Mouse (Mus musculus) kidney, embryonic 14.5 days (tissue): ENCODE measurements around the gene Acaca. TPM values are rescaled to one million over a fixed set of nuclear protein-coding genes. Genes with fewer than 3 reads are reported as not detected.

ENCODE experiments used
- ATAC-seq: fragments of 200-750 bp; cut with Nextera tagmentation; 2 replicates; pipeline ENCODE4 v1.8.0; 2017; ENCODE audit warnings: moderate number of reproducible peaks, mild to moderate bottlenecking, moderate TSS enrichment, moderate library complexity; ENCODE audit not compliant: low FRiP score, low TSS enrichment
- H3K27ac ChIP-seq: fragments of 300-500 bp; sonication (generic); 2 replicates; pipeline ENCODE4 v1.5.1; 2014; ENCODE audit warnings: low read depth, mild to moderate bottlenecking, low read length, moderate library complexity, mixed read lengths
- H3K27me3 ChIP-seq: fragments of 300-500 bp; sonication (generic); 2 replicates; pipeline ENCODE4 v1.6.1; 2014; ENCODE audit warnings: mild to moderate bottlenecking, low read length; ENCODE audit not compliant: control insufficient read depth, insufficient read depth
- H3K36me3 ChIP-seq: fragments of 300-500 bp; sonication (generic); 2 replicates; pipeline ENCODE4 v1.6.1; 2014; ENCODE audit warnings: low read length, mixed read lengths; ENCODE audit not compliant: control insufficient read depth, insufficient read depth
- H3K4me1 ChIP-seq: fragments of 300-500 bp; sonication (generic); 2 replicates; pipeline ENCODE4 v1.6.1; 2014; ENCODE audit warnings: low read length, mixed read lengths; ENCODE audit not compliant: control insufficient read depth, insufficient read depth
- H3K4me2 ChIP-seq: fragments of 300-500 bp; sonication (generic); replicated peaks from 2 replicates; pipeline ENCODE4 v1.6.1; 2014; ENCODE audit warnings: low read depth, mild to moderate bottlenecking, low read length
- H3K4me3 ChIP-seq: fragments of 300-500 bp; sonication (generic); 2 replicates; pipeline ENCODE4 v1.5.1; 2014; ENCODE audit warnings: mild to moderate bottlenecking, low read length
- H3K9ac ChIP-seq: fragments of 300-500 bp; sonication (generic); 2 replicates; pipeline ENCODE4 v1.6.1; 2014; ENCODE audit warnings: low read depth, mild to moderate bottlenecking, low read length, moderate library complexity
- H3K9me3 ChIP-seq: fragments of 300-500 bp; sonication (generic); 2 replicates; pipeline ENCODE4 v1.6.1; 2016; ENCODE audit warnings: low read length; ENCODE audit not compliant: control insufficient read depth
- WGBS: fragments of 180-500 bp; shearing (Covaris S2); extraction: QIAGEN DNeasy Blood & Tissue Kit; methylation state at CpG from one replicate; pipeline ENCODE4 v1.1.7; 2014; 5-methylcytosine and 5-hydroxymethylcytosine counted together
- polyA plus RNA-seq: library from polyadenylated mRNA; unstranded; fragments of >200 nt; fragmentation: Nextera tagmentation; extraction: Ambion mirVana; gene quantifications from 2 replicates; pipeline ENCODE4 v1.2.1, GENCODE M21; 2014

The Acaca gene
- polyA plus RNA-seq, 1 experiment from 2014 or later, result 18.1 TPM

GRCm38 (mm10) chr11:84393571-84393970 is 264.1 kb downstream of the Acaca start:
- 68% methylated on average over 7 of the region's 7 CpGs for WGBS

GRCm38 (mm10) chr11:84395010-84395409 is 265.5 kb downstream of the Acaca start:
- H3K4me3 ChIP-seq, result no peak overlapping the region
- no peaks in the 10 kb centered on the region for H3K27me3 ChIP-seq
- H3K4me1 ChIP-seq, result no peaks in the 10 kb centered on the region
- WGBS, result 67% methylated on average over 1 of the region's 1 CpGs
- no peak overlapping the region for H3K4me2 ChIP-seq
- no peaks in the 10 kb centered on the region for H3K9me3 ChIP-seq
- H3K9ac ChIP-seq, result no peak overlapping the region
- no peak for ATAC-seq
- no peak overlapping the region for H3K27ac ChIP-seq
- peaks cover 21% of the 10 kb centered on the region; the same call in 1 of the 2 replicates for H3K36me3 ChIP-seq

More at GRCm38 (mm10) chr11:84393571-84393970, 264.1 kb downstream of the Acaca start:
- H3K4me1 ChIP-seq, result no peaks in the 10 kb centered on the region
- H3K36me3 ChIP-seq, result peaks cover 21% of the 10 kb centered on the region; the same call in 1 of the 2 replicates
- no peaks in the 10 kb centered on the region for H3K27me3 ChIP-seq
- no peaks in the 10 kb centered on the region for H3K9me3 ChIP-seq
- H3K4me3 ChIP-seq, result no peak overlapping the region
- no peak for ATAC-seq
- H3K4me2 ChIP-seq, result no peak overlapping the region
- no peak overlapping the region for H3K9ac ChIP-seq
- no peak overlapping the region for H3K27ac ChIP-seq

- no peak overlapping the region for H3K9ac ChIP-seq
- no peak for ATAC-seq
Measured at GRCm38 (mm10) chr11:84406733-84407132, 277.3 kb downstream of the Acaca start.

GRCm38 (mm10) chr11:84410383-84410782 is 280.9 kb downstream of the Acaca start:
- ATAC-seq, result no peak
- Histone ChIP-seq H3K36me3 (no peaks in the 10 kb centered on the region), H3K9me3 (peaks cover 6% of the 10 kb centered on the region; the same call in 1 of the 2 replicates), H3K27me3 (no peaks in the 10 kb centered on the region), H3K9ac (no peak overlapping the region), H3K4me1 (no peaks in the 10 kb centered on the region), H3K4me2 (no peak overlapping the region), H3K27ac (no peak overlapping the region), H3K4me3 (no peak overlapping the region)
- whole genome bisulfite sequencing, result 64% methylated on average over 4 of the region's 4 CpGs

More at GRCm38 (mm10) chr11:84406733-84407132, 277.3 kb downstream of the Acaca start:
- WGBS, result 95% methylated on average over 4 of the region's 4 CpGs
- Histone ChIP-seq H3K4me2 (no peak overlapping the region), H3K4me1 (no peaks in the 10 kb centered on the region), H3K9me3 (peaks cover 6% of the 10 kb centered on the region; the same call in 1 of the 2 replicates), H3K27ac (no peak overlapping the region), H3K27me3 (no peaks in the 10 kb centered on the region), H3K4me3 (no peak overlapping the region), H3K36me3 (no peaks in the 10 kb centered on the region)

- Histone ChIP-seq H3K27ac (no peak overlapping the region), H3K9me3 (peaks cover 6% of the 10 kb centered on the region; the same call in 1 of the 2 replicates), H3K4me2 (no peak overlapping the region), H3K9ac (no peak overlapping the region), H3K36me3 (no peaks in the 10 kb centered on the region), H3K4me1 (no peaks in the 10 kb centered on the region), H3K4me3 (no peak overlapping the region), H3K27me3 (no peaks in the 10 kb centered on the region)
- 82% methylated on average over 7 of the region's 7 CpGs for WGBS
- ATAC-seq, result no peak
Measured at GRCm38 (mm10) chr11:84410879-84411641, 281.6 kb downstream of the Acaca start.

GRCm38 (mm10) chr11:84411642-84412018 is 282.2 kb downstream of the Acaca start:
- Histone ChIP-seq H3K4me2 (no peak overlapping the region), H3K27ac (no peak overlapping the region), H3K9ac (no peak overlapping the region), H3K9me3 (peaks cover 1% of the 10 kb centered on the region; the same call in 1 of the 2 replicates), H3K27me3 (no peaks in the 10 kb centered on the region), H3K4me3 (no peak overlapping the region), H3K36me3 (no peaks in the 10 kb centered on the region), H3K4me1 (no peaks in the 10 kb centered on the region)
- no peak for ATAC-seq
- WGBS, result 63% methylated on average over 7 of the region's 7 CpGs

- H3K27me3 ChIP-seq, result no peaks in the 10 kb centered on the region
- H3K9me3 ChIP-seq, result no peaks in the 10 kb centered on the region
- no peaks in the 10 kb centered on the region for H3K4me1 ChIP-seq
- no peak overlapping the region for H3K4me3 ChIP-seq
- ATAC-seq, result no peak
- H3K27ac ChIP-seq, result no peak overlapping the region
- no peaks in the 10 kb centered on the region for H3K36me3 ChIP-seq
- H3K9ac ChIP-seq, result no peak overlapping the region
- WGBS, result 54% methylated on average over 12 of the region's 12 CpGs
- H3K4me2 ChIP-seq, result no peak overlapping the region
Measured at GRCm38 (mm10) chr11:84412201-84412934, 282.9 kb downstream of the Acaca start.

- Histone ChIP-seq H3K27ac (no peak overlapping the region), H3K4me2 (no peak overlapping the region), H3K9me3 (no peaks in the 10 kb centered on the region), H3K36me3 (no peaks in the 10 kb centered on the region), H3K4me3 (no peak overlapping the region), H3K27me3 (no peaks in the 10 kb centered on the region), H3K9ac (no peak overlapping the region), H3K4me1 (no peaks in the 10 kb centered on the region)
- ATAC-seq, result no peak
- 79% methylated on average over 6 of the region's 6 CpGs for WGBS
Measured at GRCm38 (mm10) chr11:84413111-84413510, 283.6 kb downstream of the Acaca start.

GRCm38 (mm10) chr11:84420779-84421178 is 291.3 kb downstream of the Acaca start:
- Histone ChIP-seq H3K4me1 (no peaks in the 10 kb centered on the region), H3K4me2 (no peak overlapping the region), H3K4me3 (no peak overlapping the region), H3K27me3 (no peaks in the 10 kb centered on the region), H3K9me3 (no peaks in the 10 kb centered on the region), H3K27ac (no peak overlapping the region), H3K9ac (no peak overlapping the region), H3K36me3 (no peaks in the 10 kb centered on the region)
- 92% methylated on average over 6 of the region's 6 CpGs for WGBS
- no peak for ATAC-seq
